Comparison of ENCODE assay signal across 7 mouse cellular contexts in the genomic region with DNA sequence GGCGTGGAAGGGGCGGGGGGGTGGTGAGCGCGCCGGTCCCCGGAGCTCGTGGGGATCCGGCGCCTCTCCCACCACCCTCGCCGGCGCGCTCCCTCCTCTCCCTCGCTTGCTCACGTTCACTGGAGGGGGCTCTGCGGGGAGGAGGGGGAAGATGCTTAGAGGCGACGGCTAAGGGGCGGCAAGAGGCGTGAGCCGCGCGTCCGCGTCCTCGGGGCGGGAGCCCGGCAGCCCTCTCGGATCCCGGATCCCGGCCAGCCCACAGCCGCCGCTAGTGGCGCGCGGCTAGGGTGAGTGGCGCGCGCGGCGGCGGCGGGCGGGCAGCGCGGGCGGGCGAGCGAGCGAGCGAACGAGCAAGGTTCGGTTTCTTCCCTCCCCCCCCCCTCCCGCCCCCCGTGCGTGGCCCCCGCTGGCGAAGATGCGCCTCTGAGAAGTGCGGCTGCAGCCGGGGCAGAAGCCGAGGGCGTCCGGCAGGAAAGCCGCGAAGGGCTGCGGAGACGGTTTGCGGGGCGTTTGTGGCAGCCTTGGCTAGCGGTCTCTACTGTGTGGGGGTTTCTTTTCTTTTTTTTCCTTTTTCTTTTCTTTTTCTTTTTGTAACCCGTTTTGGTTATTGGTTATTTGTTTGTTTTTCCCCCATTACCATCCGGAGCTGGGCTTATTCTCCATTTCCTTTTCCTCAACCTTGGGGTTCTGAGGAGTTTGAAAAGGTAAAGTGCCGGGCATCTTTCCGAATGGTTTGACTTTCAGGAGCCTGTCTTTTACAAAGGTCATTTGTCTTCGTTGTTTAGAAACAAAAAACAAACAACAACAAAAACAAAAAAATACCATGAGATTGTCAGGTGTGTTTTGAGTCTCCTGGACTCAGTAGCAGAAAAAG.
DNase-seq lines count a peak whose midpoint lies in the region; ATAC-seq and TF ChIP-seq lines count a peak whose summit lies in the region.

No protein-coding gene starts in this region.

- H3K4me2 ChIP-seq in hindbrain, embryonic 11.5 days (replicated peaks; ENCODE audit: low read depth, low read length), result peak overlapping the region; percentile 95
- peak overlapping the region; percentile 95 for H3K4me2 ChIP-seq in limb, embryonic 14.5 days (replicated peaks; ENCODE audit: low read depth, low read length, severe bottlenecking)

- no peaks in the 10 kb centered on the region for H3K36me3 ChIP-seq in embryonic facial prominence, embryonic 10.5 days (replicated peaks)
- H3K36me3 ChIP-seq in hindbrain, embryonic 11.5 days (ENCODE audit: control insufficient read depth, insufficient read depth, low read length), result no peaks in the 10 kb centered on the region
- H3K36me3 ChIP-seq in limb, embryonic 14.5 days (ENCODE audit: control insufficient read depth, insufficient read depth, low read length), result no peaks in the 10 kb centered on the region

- peak overlapping the region; percentile 73 for H3K4me3 ChIP-seq in embryonic facial prominence, embryonic 10.5 days
- H3K4me3 ChIP-seq in hindbrain, embryonic 11.5 days (ENCODE audit: low read depth, low read length), result peak overlapping the region; percentile 63
- H3K4me3 ChIP-seq in limb, embryonic 14.5 days (replicated peaks; ENCODE audit: low read length), result peak overlapping the region; percentile 54

- WGBS in embryonic facial prominence, embryonic 10.5 days, result under 1% methylated on average over 72 of the region's 76 CpGs
- WGBS in hindbrain, embryonic 11.5 days, result under 1% methylated on average over 31 of the region's 76 CpGs
- WGBS in limb, embryonic 14.5 days, result 1% methylated on average over 36 of the region's 76 CpGs

- ATAC-seq in hindbrain, embryonic 11.5 days (ENCODE audit: low FRiP score), result peak; percentile 85
- ATAC-seq in limb, embryonic 14.5 days (ENCODE audit: low FRiP score, low read depth), result peak; percentile 41; the same call in 1 of the 2 replicates

- H3K27ac ChIP-seq in embryonic facial prominence, embryonic 10.5 days (replicated peaks), result peak overlapping the region; percentile 71
- peak overlapping the region; percentile 64 for H3K27ac ChIP-seq in hindbrain, embryonic 11.5 days (ENCODE audit: low read depth, low read length)
- no peak overlapping the region for H3K27ac ChIP-seq in limb, embryonic 14.5 days (replicated peaks; ENCODE audit: low read depth, low read length)

- H3K4me1 ChIP-seq in embryonic facial prominence, embryonic 10.5 days, result peaks cover 17% of the 10 kb centered on the region
- peaks cover 4% of the 10 kb centered on the region; the same call in 1 of the 2 replicates for H3K4me1 ChIP-seq in hindbrain, embryonic 11.5 days (replicated peaks; ENCODE audit: control insufficient read depth, insufficient read depth, low read length)
- H3K4me1 ChIP-seq in limb, embryonic 14.5 days (ENCODE audit: control insufficient read depth, insufficient read depth, low read length), result 0 out of 2 replicates have a peak, but pooled peaks cover 3% of the 10 kb centered on the region

- no peak for TF ChIP-seq POLR2A in limb, embryonic 14.5 days (IDR thresholded peaks at IDR 0.05; ENCODE audit: borderline replicate concordance, extremely low read depth, insufficient read depth, insufficient read length)

- peak overlapping the region; percentile 74 for H3K9ac ChIP-seq in hindbrain, embryonic 11.5 days (ENCODE audit: low read depth, low read length)
- H3K9ac ChIP-seq in limb, embryonic 14.5 days (ENCODE audit: low read depth, low read length, severe bottlenecking), result peak overlapping the region; percentile 36; the same call in 1 of the 2 replicates

- H3K27me3 ChIP-seq in embryonic facial prominence, embryonic 10.5 days (replicated peaks; ENCODE audit: low read depth, poor library complexity, severe bottlenecking), result peaks cover 73% of the 10 kb centered on the region
- peaks cover 35% of the 10 kb centered on the region for H3K27me3 ChIP-seq in hindbrain, embryonic 11.5 days (ENCODE audit: control insufficient read depth, insufficient read depth, low read length)
- H3K27me3 ChIP-seq in limb, embryonic 14.5 days (ENCODE audit: control insufficient read depth, insufficient read depth, low read length), result peaks cover 63% of the 10 kb centered on the region

- H3K9me3 ChIP-seq in embryonic facial prominence, embryonic 10.5 days, result no peaks in the 10 kb centered on the region
- no peaks in the 10 kb centered on the region for H3K9me3 ChIP-seq in hindbrain, embryonic 11.5 days (ENCODE audit: control insufficient read depth, low read length)
- no peaks in the 10 kb centered on the region for H3K9me3 ChIP-seq in limb, embryonic 14.5 days (ENCODE audit: control insufficient read depth, low read length)

- DNase-seq in thymus, postnatal 4 days, result peak; percentile 22
- no peak for DNase-seq in thymus, adult 18-20 months
- DNase-seq in embryonic facial prominence, embryonic 10.5 days (ENCODE audit: low spot score), result peak; percentile 66
- peak; percentile 77 for DNase-seq in hindbrain, embryonic 11.5 days (ENCODE audit: low spot score)
- DNase-seq in limb, embryonic 14.5 days (ENCODE audit: low spot score), result no peak
- peak; percentile 56 to 59 for DNase-seq in right cerebral cortex, adult 2 months (ENCODE audit: low spot score in 2 of 2)
- no peak for DNase-seq in T-cell, adult 2 months (ENCODE audit: low spot score)

Comparison
In these comparisons a context has a peak if more than half of its experiments do, and no peak if none do; other contexts are left out.
1. DNase-seq: peak in thymus, postnatal 4 days (single experiment), embryonic facial prominence, embryonic 10.5 days (single experiment), hindbrain, embryonic 11.5 days (single experiment) and right cerebral cortex, adult 2 months (2 of 2); none in thymus, adult 18-20 months (0 of 2), limb, embryonic 14.5 days (single experiment) and T-cell, adult 2 months (single experiment).
2. Peak in every context shown above with its lines, with median percentiles within 50 percentile points of each other: H3K4me3 ChIP-seq.